Comparison of ENCODE assay signal across 26 mouse cellular contexts in the genomic region with DNA sequence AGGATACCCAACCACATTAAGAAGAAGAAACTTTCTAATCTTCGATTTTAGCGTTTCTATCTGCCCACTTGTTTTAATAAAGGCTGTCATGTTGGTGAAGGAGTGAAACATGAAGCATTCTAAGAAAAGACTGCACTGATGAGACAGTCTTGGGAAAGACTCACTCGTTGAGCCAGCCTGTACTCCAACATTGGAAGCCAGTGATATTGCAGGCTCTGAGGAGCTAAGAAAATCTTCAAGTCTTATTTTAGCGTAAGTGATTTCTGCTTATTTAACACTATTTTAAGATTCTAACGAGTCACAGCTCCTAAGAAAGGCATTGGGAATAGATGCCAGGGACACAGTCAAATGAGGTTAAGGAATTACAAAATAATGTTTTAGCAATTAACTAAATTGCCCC.
"Had no signal": no experiment of that assay in that cellular context is flagged by ENCODE, and none has a peak within 500 bp of the region (broad histone marks: within the 10 kb centered on the region; RNA-seq: fewer than 3 reads in every experiment).

No protein-coding gene starts in this region.

- H3K9me3 ChIP-seq: heart, embryonic 10.5 days; heart, embryonic 12.5 days; hindbrain, embryonic 10.5 days; hindbrain, embryonic 12.5 days; intestine, embryonic 15.5 days; limb, embryonic 10.5 days; limb, embryonic 12.5 days had no signal

- DNase-seq: gastrocnemius, adult 2 months; gastrocnemius, postnatal 10 days; gastrocnemius, postnatal 25 days; heart, adult 18-20 months; heart, postnatal 10 days; heart, postnatal 4 days; kidney, adult 18-20 months; kidney, adult 8-10 months; kidney, postnatal 10 days; kidney, postnatal 25 days; kidney, postnatal 4 days; liver had no signal

- ATAC-seq: hindbrain, embryonic 16.5 days; inflammation-experienced regulatory T-cells, adult 6 months; intestine, embryonic 15.5 days; intestine, postnatal 0 days had no signal

- H3K27me3 ChIP-seq: heart, embryonic 12.5 days; hindbrain, embryonic 12.5 days; intestine, embryonic 15.5 days; limb, embryonic 12.5 days had no signal

- H3K27ac ChIP-seq: gastrocnemius, adult 2 months; heart, embryonic 10.5 days; hindbrain, embryonic 10.5 days; hindbrain, embryonic 12.5 days; hindbrain, embryonic 14.5 days; intestine, embryonic 15.5 days; layer of hippocampus, adult 2 months; left cerebral cortex, adult 2 months; limb, embryonic 10.5 days; limb, embryonic 12.5 days had no signal

- H3K4me2 ChIP-seq: heart, embryonic 12.5 days; hindbrain, embryonic 12.5 days; hindbrain, embryonic 14.5 days; intestine, embryonic 15.5 days; limb, embryonic 12.5 days; liver, embryonic 11.5 days had no signal

- H3K36me3 ChIP-seq: heart, embryonic 10.5 days; heart, embryonic 12.5 days; hindbrain, embryonic 10.5 days; hindbrain, embryonic 12.5 days; intestine, embryonic 15.5 days; limb, embryonic 10.5 days; limb, embryonic 12.5 days had no signal

- H3K4me1 ChIP-seq: heart, embryonic 10.5 days; heart, embryonic 12.5 days; hindbrain, embryonic 10.5 days; hindbrain, embryonic 12.5 days; intestine, embryonic 15.5 days had no signal

- H3K9ac ChIP-seq: heart, embryonic 12.5 days; hindbrain, embryonic 12.5 days; hindbrain, embryonic 14.5 days; intestine, embryonic 15.5 days; limb, embryonic 12.5 days had no signal

- H3K4me3 ChIP-seq: gastrocnemius, adult 2 months; heart, embryonic 10.5 days; heart, embryonic 12.5 days; hindbrain, embryonic 10.5 days; hindbrain, embryonic 12.5 days; intestine, embryonic 15.5 days; layer of hippocampus, adult 2 months; left cerebral cortex, adult 2 months; limb, embryonic 10.5 days; limb, embryonic 12.5 days had no signal
